Mouse (Mus musculus): ENCODE data around the gene Slk. TPM values are rescaled to one million over a fixed set of nuclear protein-coding genes. Genes with fewer than 3 reads are reported as not detected.

Slk gene
- 5.4 and 6.5 TPM in 2 replicates for polyA plus RNA-seq (2015; fragmentation: Nextera tagmentation; extraction: Ambion mirVana)

- peak within 1 kb of the TSS; percentile 95 for H3K4me2 ChIP-seq
- H3K9ac ChIP-seq = peak within 1 kb of the TSS; percentile 99
- ATAC-seq (ENCODE audit: insufficient read depth) = peak; percentile 96
- no peaks in the 10 kb centered on the region for H3K9me3 ChIP-seq (replicated peaks)
- H3K36me3 ChIP-seq (replicated peaks) = no peaks in the 10 kb centered on the region
- H3K4me3 ChIP-seq (replicated peaks) = peak within 1 kb of the TSS; percentile 93
- H3K27me3 ChIP-seq = no peaks in the 10 kb centered on the region
- H3K27ac ChIP-seq (replicated peaks) = peak within 1 kb of the TSS; percentile 95
- peaks cover 30% of the 10 kb centered on the region for H3K4me1 ChIP-seq (replicated peaks)
- under 1% methylated on average over 81 of the region's 83 CpGs for WGBS (ENCODE audit: insufficient replicate concordance)
These were observed at the start of gene Slk for GRCm38 (mm10) chr19:47579225-47579787. TSS of gene Slk (plus strand) at chr19:47579678.

- Histone ChIP-seq H3K36me3 (replicated peaks) (peaks cover 10% of the 10 kb centered on the region; the same call in 1 of the 2 replicates), H3K27ac (replicated peaks) (peak overlapping the region; percentile 75), H3K4me1 (replicated peaks) (peaks cover 27% of the 10 kb centered on the region), H3K4me2 (peak overlapping the region; percentile 32), H3K27me3 (no peaks in the 10 kb centered on the region), H3K9me3 (replicated peaks) (no peaks in the 10 kb centered on the region), H3K4me3 (replicated peaks) (no peak overlapping the region), H3K9ac (0 out of 2 replicates have a peak overlapping the region, but pooled peaks have one; percentile 5)
- ATAC-seq (ENCODE audit: insufficient read depth) = peak; percentile 89
- 37% methylated on average over 5 of the region's 5 CpGs for WGBS (ENCODE audit: insufficient replicate concordance)
These were observed 48.2 kb upstream of the Slk start for GRCm38 (mm10) chr19:47531309-47531708.

GRCm38 (mm10) chr19:47532449-47532848 lies 47.0 kb upstream of the Slk start:
- H3K4me1 ChIP-seq (replicated peaks) = peaks cover 36% of the 10 kb centered on the region
- no peaks in the 10 kb centered on the region for H3K9me3 ChIP-seq (replicated peaks)
- H3K27me3 ChIP-seq = no peaks in the 10 kb centered on the region
- no peak overlapping the region for H3K27ac ChIP-seq (replicated peaks)
- no peak overlapping the region for H3K4me3 ChIP-seq (replicated peaks)
- no peak overlapping the region for H3K4me2 ChIP-seq
- no peak for ATAC-seq (ENCODE audit: insufficient read depth)
- no peak overlapping the region for H3K9ac ChIP-seq
- WGBS (ENCODE audit: insufficient replicate concordance) = 76% methylated on average over 3 of the region's 3 CpGs
- H3K36me3 ChIP-seq (replicated peaks) = peaks cover 10% of the 10 kb centered on the region; the same call in 1 of the 2 replicates

- no peak overlapping the region for H3K9ac ChIP-seq
- H3K27ac ChIP-seq (replicated peaks) = no peak overlapping the region
- ATAC-seq (ENCODE audit: insufficient read depth) = no peak
- no peak overlapping the region for H3K4me2 ChIP-seq
- no peaks in the 10 kb centered on the region for H3K27me3 ChIP-seq
- 70% methylated on average over 1 of the region's 1 CpGs for WGBS (ENCODE audit: insufficient replicate concordance)
- peaks cover 10% of the 10 kb centered on the region; the same call in 1 of the 2 replicates for H3K36me3 ChIP-seq (replicated peaks)
- H3K4me3 ChIP-seq (replicated peaks) = no peak overlapping the region
- no peaks in the 10 kb centered on the region for H3K9me3 ChIP-seq (replicated peaks)
- H3K4me1 ChIP-seq (replicated peaks) = peaks cover 53% of the 10 kb centered on the region
These were observed 45.3 kb upstream of the Slk start for GRCm38 (mm10) chr19:47534131-47534530.

GRCm38 (mm10) chr19:47536521-47537299 lies 42.8 kb upstream of the Slk start:
- H3K4me3 ChIP-seq (replicated peaks) = peak overlapping the region; percentile 65
- peak; percentile 92 for ATAC-seq (ENCODE audit: insufficient read depth)
- H3K27ac ChIP-seq (replicated peaks) = peak overlapping the region; percentile 72
- 0 out of 2 replicates have a peak, but pooled peaks cover 5% of the 10 kb centered on the region for H3K27me3 ChIP-seq
- WGBS (ENCODE audit: insufficient replicate concordance) = 2% methylated on average over 39 of the region's 39 CpGs
- peak overlapping the region; percentile 84 for H3K4me2 ChIP-seq
- H3K4me1 ChIP-seq (replicated peaks) = peaks cover 39% of the 10 kb centered on the region
- no peaks in the 10 kb centered on the region for H3K9me3 ChIP-seq (replicated peaks)
- H3K9ac ChIP-seq = peak overlapping the region; percentile 59
- peaks cover 10% of the 10 kb centered on the region; the same call in 1 of the 2 replicates for H3K36me3 ChIP-seq (replicated peaks)

- peak; percentile 38 for ATAC-seq (ENCODE audit: insufficient read depth)
- peaks cover 35% of the 10 kb centered on the region for H3K4me1 ChIP-seq (replicated peaks)
- H3K4me2 ChIP-seq = peak within 1 kb of the TSS; percentile 84
- no peaks in the 10 kb centered on the region for H3K9me3 ChIP-seq (replicated peaks)
- peaks cover 12% of the 10 kb centered on the region; the same call in 1 of the 2 replicates for H3K27me3 ChIP-seq
- H3K4me3 ChIP-seq (replicated peaks) = peak within 1 kb of the TSS; percentile 65
- peak within 1 kb of the TSS; percentile 72 for H3K27ac ChIP-seq (replicated peaks)
- 3% methylated on average over 10 of the region's 10 CpGs for WGBS (ENCODE audit: insufficient replicate concordance)
- peak within 1 kb of the TSS; percentile 59 for H3K9ac ChIP-seq
- peaks cover 9% of the 10 kb centered on the region; the same call in 1 of the 2 replicates for H3K36me3 ChIP-seq (replicated peaks)
These were observed 42.1 kb upstream of the Slk start, which contains the start of gene Stn1 for GRCm38 (mm10) chr19:47537300-47537792. TSS of gene Stn1 (minus strand) at chr19:47537507.

GRCm38 (mm10) chr19:47537879-47538278 lies 41.6 kb upstream of the Slk start:
- Histone ChIP-seq H3K4me3 (replicated peaks) (no peak overlapping the region; the same call in 1 of the 2 replicates), H3K4me1 (replicated peaks) (peaks cover 35% of the 10 kb centered on the region), H3K9ac (no peak overlapping the region), H3K4me2 (peak overlapping the region; percentile 84), H3K27me3 (peaks cover 16% of the 10 kb centered on the region; the same call in 1 of the 2 replicates), H3K9me3 (replicated peaks) (no peaks in the 10 kb centered on the region), H3K36me3 (replicated peaks) (0 out of 2 replicates have a peak, but pooled peaks cover 4% of the 10 kb centered on the region), H3K27ac (replicated peaks) (peak overlapping the region; percentile 63)
- ATAC-seq (ENCODE audit: insufficient read depth) = no peak
- 31% methylated on average over 6 of the region's 6 CpGs for WGBS (ENCODE audit: insufficient replicate concordance)

- peaks cover 35% of the 10 kb centered on the region for H3K4me1 ChIP-seq (replicated peaks)
- no peaks in the 10 kb centered on the region for H3K9me3 ChIP-seq (replicated peaks)
- peaks cover 16% of the 10 kb centered on the region; the same call in 1 of the 2 replicates for H3K27me3 ChIP-seq
- H3K4me2 ChIP-seq = peak overlapping the region; percentile 42
- no peaks in the 10 kb centered on the region for H3K36me3 ChIP-seq (replicated peaks)
- WGBS (ENCODE audit: insufficient replicate concordance) = under 1% methylated on average over 6 of the region's 6 CpGs
- ATAC-seq (ENCODE audit: insufficient read depth) = no peak
- 0 out of 2 replicates have a peak overlapping the region, but pooled peaks have one; percentile 12 for H3K27ac ChIP-seq (replicated peaks)
- no peak overlapping the region for H3K9ac ChIP-seq
- no peak overlapping the region for H3K4me3 ChIP-seq (replicated peaks)
These were observed 40.7 kb upstream of the Slk start for GRCm38 (mm10) chr19:47538801-47539200.

GRCm38 (mm10) chr19:47542441-47542840 lies 37.0 kb upstream of the Slk start:
- peaks cover 17% of the 10 kb centered on the region for H3K4me1 ChIP-seq (replicated peaks)
- no peaks in the 10 kb centered on the region for H3K9me3 ChIP-seq (replicated peaks)
- peaks cover 16% of the 10 kb centered on the region; the same call in 1 of the 2 replicates for H3K27me3 ChIP-seq
- no peak overlapping the region for H3K9ac ChIP-seq
- H3K36me3 ChIP-seq (replicated peaks) = no peaks in the 10 kb centered on the region
- H3K4me3 ChIP-seq (replicated peaks) = no peak overlapping the region
- H3K4me2 ChIP-seq = no peak overlapping the region
- 68% methylated on average over 7 of the region's 7 CpGs for WGBS (ENCODE audit: insufficient replicate concordance)
- no peak for ATAC-seq (ENCODE audit: insufficient read depth)
- H3K27ac ChIP-seq (replicated peaks) = no peak overlapping the region

- no peak overlapping the region for H3K9ac ChIP-seq
- H3K27me3 ChIP-seq = peaks cover 16% of the 10 kb centered on the region; the same call in 1 of the 2 replicates
- H3K4me2 ChIP-seq = no peak overlapping the region
- no peaks in the 10 kb centered on the region for H3K36me3 ChIP-seq (replicated peaks)
- no peak overlapping the region for H3K27ac ChIP-seq (replicated peaks)
- ATAC-seq (ENCODE audit: insufficient read depth) = no peak
- H3K4me1 ChIP-seq (replicated peaks) = no peaks in the 10 kb centered on the region; the same call in 1 of the 2 replicates
- 74% methylated on average over 3 of the region's 3 CpGs for WGBS (ENCODE audit: insufficient replicate concordance)
- no peak overlapping the region for H3K4me3 ChIP-seq (replicated peaks)
- no peaks in the 10 kb centered on the region for H3K9me3 ChIP-seq (replicated peaks)
These were observed 34.4 kb upstream of the Slk start for GRCm38 (mm10) chr19:47545055-47545454.

- H3K36me3 ChIP-seq (replicated peaks) = no peaks in the 10 kb centered on the region
- no peak for ATAC-seq (ENCODE audit: insufficient read depth)
These were observed 34.0 kb upstream of the Slk start for GRCm38 (mm10) chr19:47545528-47545927.

More at GRCm38 (mm10) chr19:47545528-47545927, 34.0 kb upstream of the Slk start:
- H3K9me3 ChIP-seq (replicated peaks) = no peaks in the 10 kb centered on the region
- H3K27ac ChIP-seq (replicated peaks) = no peak overlapping the region
- peaks cover 16% of the 10 kb centered on the region; the same call in 1 of the 2 replicates for H3K27me3 ChIP-seq
- no peak overlapping the region for H3K9ac ChIP-seq
- H3K4me2 ChIP-seq = no peak overlapping the region
- no peaks in the 10 kb centered on the region; the same call in 1 of the 2 replicates for H3K4me1 ChIP-seq (replicated peaks)
- H3K4me3 ChIP-seq (replicated peaks) = no peak overlapping the region
